Mouse (Mus musculus) erythroblast, embryonic 14.5 days (primary cell): ENCODE measurements around the gene Il1rn. TPM values are rescaled to one million over a fixed set of nuclear protein-coding genes. Genes with fewer than 3 reads are reported as not detected.

ENCODE experiments used
- H3K27me3 ChIP-seq: 2 replicates; pipeline ENCODE4 v1.6.1; 2012; ENCODE audit warnings: inconsistent platforms; ENCODE audit not compliant: control insufficient read depth
- H3K36me3 ChIP-seq: 2 replicates; pipeline ENCODE4 v1.6.1; 2012; ENCODE audit warnings: mild to moderate bottlenecking, inconsistent platforms; ENCODE audit not compliant: control insufficient read depth
- H3K4me1 ChIP-seq: 2 replicates; pipeline ENCODE4 v1.6.1; 2012; ENCODE audit warnings: inconsistent platforms; ENCODE audit not compliant: control insufficient read depth
- H3K4me3 ChIP-seq: replicated peaks from 2 replicates; pipeline ENCODE3; 2012; ENCODE audit warnings: moderate library complexity, mild to moderate bottlenecking, inconsistent platforms
- H3K9me3 ChIP-seq: 2 replicates; pipeline ENCODE4 v1.6.1; 2012; ENCODE audit warnings: low read length, inconsistent platforms, mixed read lengths; ENCODE audit not compliant: control insufficient read depth
- GATA1 ChIP-seq: IDR thresholded peaks from 2 replicates; pipeline ENCODE4 v1.6.1; 2012; ENCODE audit warnings: low read length, inconsistent platforms, mixed read lengths
- TAL1 ChIP-seq: IDR thresholded peaks from 3 replicates; pipeline ENCODE4 v1.6.1; 2012; ENCODE audit warnings: low read length, inconsistent platforms, mixed read lengths
- polyA plus RNA-seq: library from polyadenylated mRNA; stranded (reverse); fragments of >175 nt; gene quantifications from 2 replicates; pipeline ENCODE4 v1.2.3, GENCODE M21; 2012

Gene Il1rn
- not detected in 2 replicates for polyA plus RNA-seq

DNA sequence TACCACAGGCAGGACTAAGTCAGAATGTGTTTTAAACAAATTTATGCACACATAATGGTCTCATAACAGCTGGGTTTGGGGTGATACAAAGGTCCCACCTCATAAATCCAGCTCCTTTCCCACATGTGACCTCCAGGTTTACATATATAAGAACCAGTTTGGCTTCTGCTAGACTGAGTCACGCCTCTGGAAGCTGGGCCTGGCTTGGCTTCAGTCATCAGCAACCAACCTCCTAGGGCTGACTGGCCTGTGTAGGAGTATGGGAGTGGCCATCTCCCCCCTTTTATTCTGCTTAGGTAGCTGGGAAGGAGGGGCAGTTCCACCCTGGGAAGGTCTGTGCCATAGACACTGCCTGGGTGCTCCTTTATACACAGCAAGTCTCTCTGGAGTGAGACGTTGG, at the start of gene Il1rn:
TSS of gene Il1rn (plus strand) at position 309 of the 400 bp plus-strand sequence.
- no peaks in the 10 kb centered on the region for H3K9me3 ChIP-seq
- H3K4me3 ChIP-seq, result no peak within 1 kb of the TSS
- no peaks in the 10 kb centered on the region for H3K4me1 ChIP-seq
- TF ChIP-seq GATA1 (no peak), TAL1 (no peak)
- no peaks in the 10 kb centered on the region for H3K36me3 ChIP-seq
- H3K27me3 ChIP-seq, result no peaks in the 10 kb centered on the region

DNA sequence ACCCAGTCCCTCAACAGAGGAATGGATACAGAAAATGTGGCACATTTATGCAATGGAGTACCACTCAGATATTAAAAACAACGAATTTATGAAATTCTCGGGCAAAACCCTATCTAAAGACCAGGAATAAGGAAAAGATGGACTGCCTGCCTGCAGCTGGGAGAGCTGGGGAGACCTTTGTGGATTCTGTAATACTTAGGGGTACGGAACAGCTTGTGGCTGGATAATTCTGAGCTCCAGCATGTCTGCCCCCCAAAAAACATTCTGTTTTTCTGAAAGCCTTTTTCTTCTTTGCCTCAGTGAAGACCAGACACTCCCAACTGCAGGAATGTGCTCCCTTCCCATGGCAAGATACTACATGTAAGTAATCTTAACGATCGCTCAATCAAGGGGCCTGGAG, 45.8 kb upstream of the Il1rn start, which contains the start of gene Il1f10:
TSS of gene Il1f10 (plus strand) at position 301 of the 400 bp plus-strand sequence.
- Histone ChIP-seq H3K4me1 (no peaks in the 10 kb centered on the region), H3K9me3 (no peaks in the 10 kb centered on the region), H3K36me3 (no peaks in the 10 kb centered on the region), H3K27me3 (no peaks in the 10 kb centered on the region), H3K4me3 (no peak within 1 kb of the TSS)
- TF ChIP-seq TAL1 (no peak), GATA1 (no peak)

DNA sequence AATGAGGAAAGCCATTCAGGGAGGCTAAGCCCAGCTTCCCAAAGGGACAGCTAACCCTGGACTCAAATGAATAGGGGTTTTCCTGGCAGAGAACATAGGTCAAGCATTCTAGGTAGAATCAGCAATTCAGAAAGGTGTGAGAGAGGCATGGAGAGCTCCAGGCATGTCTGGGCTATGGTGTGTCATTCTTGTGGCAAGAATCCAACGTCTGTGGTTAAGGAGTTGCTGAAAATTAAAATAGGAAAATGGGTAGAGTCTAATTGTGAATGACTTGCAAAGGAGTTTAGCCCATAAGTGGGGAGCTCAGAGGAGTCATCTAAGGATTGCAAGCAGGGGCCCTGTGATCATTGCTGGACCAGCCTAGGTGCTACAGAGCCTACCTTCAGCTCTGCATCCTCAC, 42.0 kb upstream of the Il1rn start:
- H3K27me3 ChIP-seq, result no peaks in the 10 kb centered on the region
- no peaks in the 10 kb centered on the region for H3K36me3 ChIP-seq
- no peak for TF ChIP-seq TAL1
- TF ChIP-seq GATA1, result no peak
- no peak overlapping the region for H3K4me3 ChIP-seq
- no peaks in the 10 kb centered on the region for H3K4me1 ChIP-seq
- no peaks in the 10 kb centered on the region for H3K9me3 ChIP-seq

DNA sequence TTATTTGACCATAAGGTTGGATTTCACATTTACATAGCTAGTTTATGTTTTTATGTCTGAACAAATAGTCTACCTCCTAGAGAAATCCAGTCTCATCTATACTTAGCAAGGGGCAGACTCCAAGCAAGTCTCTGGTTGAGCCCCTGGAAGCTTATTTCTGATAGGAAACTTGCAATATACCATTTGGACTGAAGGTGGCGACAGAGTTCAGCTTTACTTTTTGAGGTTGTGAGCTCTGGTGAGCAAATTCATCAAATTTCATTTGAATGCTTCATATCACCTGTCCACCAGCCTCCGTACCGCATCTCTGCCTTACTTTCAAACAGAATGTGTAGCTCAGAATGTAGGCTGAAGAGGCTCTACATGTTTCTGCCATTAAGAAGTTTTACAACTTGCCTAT, 39.8 kb upstream of the Il1rn start:
- no peaks in the 10 kb centered on the region for H3K9me3 ChIP-seq
- H3K27me3 ChIP-seq, result no peaks in the 10 kb centered on the region
- no peak overlapping the region for H3K4me3 ChIP-seq
- TF ChIP-seq TAL1 (no peak), GATA1 (no peak)
- no peaks in the 10 kb centered on the region for H3K36me3 ChIP-seq
- H3K4me1 ChIP-seq, result no peaks in the 10 kb centered on the region

DNA sequence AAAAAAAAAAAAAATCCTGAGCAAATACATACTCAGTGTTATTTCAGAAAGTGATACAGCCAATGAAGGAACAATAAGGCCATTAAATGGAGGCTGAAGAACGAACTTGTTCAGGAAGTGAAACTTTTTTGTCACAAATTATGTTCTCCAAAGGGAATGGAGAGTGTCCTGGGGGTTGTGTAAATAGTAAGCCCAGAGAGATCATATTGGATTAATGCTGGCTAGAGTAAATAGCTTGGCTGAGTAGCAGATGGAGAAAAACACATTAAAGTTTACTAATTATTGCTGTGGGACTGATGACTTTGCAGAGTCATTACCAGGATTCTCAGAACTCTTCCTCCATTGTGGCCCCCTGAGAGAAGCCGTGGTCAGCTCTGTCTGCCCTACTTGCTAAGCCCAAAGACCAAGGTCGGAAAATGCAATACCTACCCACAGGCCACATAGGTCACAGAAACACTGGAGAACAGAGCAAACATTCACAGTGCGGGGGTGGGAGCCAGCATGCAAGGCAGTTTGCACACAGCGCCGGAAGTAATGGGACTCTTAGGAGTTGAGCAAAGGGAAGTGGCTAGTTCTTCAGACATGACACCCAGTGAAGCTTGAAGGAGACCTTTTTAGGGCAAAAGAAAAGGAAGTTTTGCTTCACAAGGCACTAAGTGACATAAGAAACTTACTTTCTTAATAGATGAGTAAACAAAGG, 25.2 kb upstream of the Il1rn start:
- TF ChIP-seq GATA1 (no peak), TAL1 (no peak)
- Histone ChIP-seq H3K36me3 (no peaks in the 10 kb centered on the region), H3K4me1 (no peaks in the 10 kb centered on the region), H3K4me3 (no peak overlapping the region), H3K9me3 (no peaks in the 10 kb centered on the region), H3K27me3 (no peaks in the 10 kb centered on the region)

DNA sequence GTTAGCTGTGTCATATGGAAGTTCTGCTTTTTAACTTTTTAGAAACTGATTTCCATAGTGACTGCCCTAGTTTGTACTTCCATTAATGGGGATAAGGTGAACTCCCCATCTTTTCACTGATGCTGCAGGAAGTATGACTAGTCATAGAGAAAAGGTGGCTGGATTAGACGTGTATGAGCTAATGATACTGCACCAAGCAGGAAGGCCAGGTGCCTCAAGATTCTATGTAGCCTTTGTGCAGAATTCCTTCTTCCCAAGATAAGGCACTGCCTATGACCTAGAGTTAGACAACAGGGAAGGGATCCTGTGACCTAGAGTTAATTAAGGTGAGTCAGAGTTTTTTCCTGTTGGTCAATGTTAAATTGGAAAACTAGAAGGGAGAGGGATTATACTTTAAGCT, 19.7 kb upstream of the Il1rn start:
- Histone ChIP-seq H3K9me3 (no peaks in the 10 kb centered on the region), H3K4me1 (no peaks in the 10 kb centered on the region), H3K36me3 (no peaks in the 10 kb centered on the region), H3K4me3 (no peak overlapping the region), H3K27me3 (no peaks in the 10 kb centered on the region)
- TF ChIP-seq GATA1 (no peak), TAL1 (no peak)

DNA sequence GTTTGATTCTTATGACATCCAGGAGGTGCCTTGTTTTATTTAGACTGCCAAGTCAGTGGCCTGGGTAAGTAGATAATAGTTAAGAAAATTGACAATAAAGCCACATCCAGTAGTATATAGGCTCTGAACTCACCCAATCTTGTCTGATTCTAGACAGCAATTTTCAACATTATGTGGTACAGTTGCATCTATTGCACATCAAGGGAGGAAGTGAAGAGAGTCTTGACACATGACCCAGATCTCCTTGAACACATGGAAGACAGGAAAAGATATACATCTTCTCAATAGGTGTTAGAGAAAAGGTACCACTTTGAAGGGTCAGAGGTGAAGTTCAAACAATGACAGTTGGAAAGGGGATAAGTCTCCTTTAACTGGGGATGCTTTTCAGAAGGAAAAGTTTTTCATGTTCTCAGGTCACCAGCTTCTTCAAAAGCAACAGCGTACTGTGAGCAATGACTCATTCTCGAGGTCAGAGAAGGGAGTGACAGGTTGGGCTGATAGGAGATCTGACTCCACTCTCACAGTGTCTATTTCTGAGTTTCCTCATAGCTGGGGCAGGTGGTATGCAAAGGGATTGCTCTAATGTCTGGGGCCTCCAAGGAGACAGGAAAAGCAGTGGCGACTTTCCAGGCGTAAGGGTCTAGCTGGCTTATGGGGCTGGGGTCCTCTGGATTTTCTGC, 18.6 kb upstream of the Il1rn start:
- Histone ChIP-seq H3K4me1 (no peaks in the 10 kb centered on the region), H3K4me3 (no peak overlapping the region)

DNA sequence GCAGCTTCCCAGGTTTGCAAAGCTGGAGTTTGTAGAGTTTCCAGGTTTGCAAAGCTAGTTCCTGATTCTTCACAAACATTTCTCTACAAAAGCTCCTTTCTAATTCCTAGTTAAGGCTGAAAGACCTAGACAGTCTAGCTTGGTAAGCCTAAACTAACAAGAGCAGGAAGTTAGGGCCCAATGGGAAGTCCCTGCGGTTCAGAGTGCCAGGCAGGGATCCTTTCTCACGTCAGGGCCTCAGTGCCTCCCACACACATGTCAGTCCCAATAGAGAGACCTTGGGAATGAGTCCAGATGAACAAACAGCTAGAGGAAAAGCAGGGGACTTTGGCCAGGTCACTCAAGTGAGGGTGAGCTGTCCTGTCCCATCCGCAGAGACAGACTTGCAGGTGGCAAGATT, 1.3 kb upstream of the Il1rn start:
- no peaks in the 10 kb centered on the region for H3K27me3 ChIP-seq
- H3K4me1 ChIP-seq, result no peaks in the 10 kb centered on the region
- no peak for TF ChIP-seq TAL1
- no peak for TF ChIP-seq GATA1
- H3K9me3 ChIP-seq, result no peaks in the 10 kb centered on the region
- H3K4me3 ChIP-seq, result no peak overlapping the region
- no peaks in the 10 kb centered on the region for H3K36me3 ChIP-seq

More for the DNA sequence above, 18.6 kb upstream of the Il1rn start:
- Histone ChIP-seq H3K36me3 (no peaks in the 10 kb centered on the region), H3K9me3 (no peaks in the 10 kb centered on the region), H3K27me3 (no peaks in the 10 kb centered on the region)
- TF ChIP-seq TAL1 (no peak), GATA1 (no peak)

DNA sequence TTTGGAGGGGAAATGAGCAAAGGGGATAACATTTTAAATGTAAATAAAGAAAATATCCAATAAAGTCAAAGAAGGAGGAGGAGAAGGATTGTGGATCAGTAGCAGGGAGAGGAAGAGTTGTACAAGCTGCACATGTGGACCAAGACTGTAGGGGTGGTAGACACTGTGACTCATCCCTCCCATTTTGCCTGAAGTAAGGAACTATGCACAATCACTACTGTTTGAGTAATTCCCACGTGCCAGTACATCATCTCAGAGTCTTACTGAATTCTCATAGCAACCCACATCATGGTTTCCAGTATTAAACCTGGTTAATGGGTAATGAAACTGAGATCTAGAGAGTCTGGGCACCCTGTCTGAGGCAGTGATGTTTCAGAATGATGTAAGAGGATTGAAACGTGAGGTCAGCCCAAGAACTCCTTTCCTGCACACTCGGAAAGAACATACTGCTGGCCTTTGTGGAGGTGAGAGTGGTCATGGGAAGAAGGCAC, 4.8 kb downstream of the Il1rn start:
- no peaks in the 10 kb centered on the region for H3K27me3 ChIP-seq
- no peaks in the 10 kb centered on the region for H3K4me1 ChIP-seq
- H3K4me3 ChIP-seq, result no peak overlapping the region
- H3K9me3 ChIP-seq, result no peaks in the 10 kb centered on the region
- no peaks in the 10 kb centered on the region for H3K36me3 ChIP-seq
- TF ChIP-seq GATA1 (no peak), TAL1 (no peak)
